Mouse (Mus musculus): ENCODE measurements around the gene Nmu. TPM values are rescaled to one million over a fixed set of nuclear protein-coding genes. Genes with fewer than 3 reads are reported as not detected.

The Nmu gene
- total RNA-seq (2014; fragmentation: Nextera tagmentation) (not detected in 2 replicates), total RNA-seq (2017) (not detected in 2 replicates), polyA plus RNA-seq (2012) (not detected in 2 replicates)

DNA sequence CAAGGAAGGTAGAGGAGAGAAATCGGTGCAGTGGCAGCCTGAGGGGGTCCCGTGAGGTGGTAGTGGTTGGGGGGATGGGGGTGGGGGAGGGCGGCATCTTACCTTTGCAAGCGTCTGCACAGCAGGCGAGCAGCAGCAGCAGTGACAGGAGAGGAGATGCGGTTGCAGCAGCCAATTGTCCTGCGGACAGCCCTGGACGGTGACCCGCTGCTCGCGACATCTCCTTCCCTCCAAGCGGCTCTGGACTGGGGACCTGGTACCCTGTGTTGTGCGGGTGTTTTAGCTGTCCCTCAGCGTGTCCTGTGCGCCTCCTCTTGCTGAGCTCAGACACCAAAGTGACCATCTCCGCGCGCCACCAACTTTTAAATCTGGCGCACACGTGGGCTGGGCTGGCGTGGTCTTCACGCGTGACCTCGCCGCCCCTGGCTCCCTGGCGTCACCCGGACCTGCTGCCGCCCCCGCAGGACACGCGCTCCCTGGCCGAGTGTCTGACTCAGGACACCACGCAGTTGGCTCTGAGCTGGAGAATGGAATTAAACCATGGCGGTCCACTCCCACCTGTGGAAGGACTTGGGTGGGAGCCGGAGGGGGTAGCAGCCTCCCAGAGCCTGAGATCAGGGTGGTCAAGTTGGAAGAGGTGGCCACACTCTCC, at the start of gene Nmu:
Gene Nmu (minus strand): TSS at position 336 of the 652 bp plus-strand sequence.
- ATAC-seq (ENCODE audit: extremely low read depth, insufficient number of reproducible peaks, low FRiP score, poor library complexity, severe bottlenecking) (no peak), DNase-seq (ENCODE audit: low spot score) (no peak)
- no peaks in the 10 kb centered on the region for H3K36me3 ChIP-seq (replicated peaks)
- H3K4me1 ChIP-seq (ENCODE audit: insufficient read depth, low read depth, low read length): no peaks in the 10 kb centered on the region
- TF ChIP-seq POLR2AphosphoS5 (IDR thresholded peaks at IDR 0.05; ENCODE audit: insufficient replicate concordance, low read depth, low read length) (no peak), CTCF (IDR thresholded peaks at IDR 0.05; ENCODE audit: low read depth, low read length) (no peak), GATA2 (IDR thresholded peaks at IDR 0.05; ENCODE audit: borderline replicate concordance, low read depth, low read length) (no peak)
- H3K9me3 ChIP-seq (replicated peaks): no peaks in the 10 kb centered on the region
- H3K4me3 ChIP-seq (ENCODE audit: low read depth, low read length): no peak within 1 kb of the TSS
- peaks cover 6% of the 10 kb centered on the region for H3K27me3 ChIP-seq (ENCODE audit: insufficient read depth, low read length)

DNA sequence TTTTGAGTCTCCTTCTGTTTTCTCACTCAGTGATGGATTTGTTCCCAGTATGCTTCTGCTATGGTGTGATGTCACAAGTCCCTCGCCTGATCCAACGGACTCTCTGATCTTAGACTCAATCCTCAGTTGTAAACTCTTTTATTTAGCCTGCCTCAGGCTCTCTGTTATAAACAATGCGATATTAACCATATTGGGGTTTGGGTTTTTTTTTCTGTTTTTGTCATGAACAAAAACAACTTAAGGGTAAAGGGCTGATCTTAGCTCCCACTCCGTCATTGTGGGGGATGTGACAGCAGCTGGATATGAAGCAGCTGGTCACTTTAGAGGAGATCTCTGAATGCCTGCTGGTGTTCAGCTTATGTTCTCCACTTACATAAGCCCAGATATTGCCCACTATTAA, 48.1 kb upstream of the Nmu start:
- Histone ChIP-seq H3K4me1 (ENCODE audit: insufficient read depth, low read depth, low read length) (no peaks in the 10 kb centered on the region), H3K27me3 (ENCODE audit: insufficient read depth, low read length) (peaks cover 6% of the 10 kb centered on the region; the same call in 1 of the 2 replicates), H3K36me3 (replicated peaks) (no peaks in the 10 kb centered on the region), H3K9me3 (replicated peaks) (no peaks in the 10 kb centered on the region), H3K4me3 (ENCODE audit: low read depth, low read length) (no peak overlapping the region)
- TF ChIP-seq GATA1 (IDR thresholded peaks at IDR 0.05; ENCODE audit: borderline replicate concordance, low read length) (no peak), GATA2 (IDR thresholded peaks at IDR 0.05; ENCODE audit: borderline replicate concordance, low read depth, low read length) (no peak), TAL1 (conservative IDR thresholded peaks at IDR 0.05; ENCODE audit: low read depth, low read length) (no peak), CTCF (IDR thresholded peaks at IDR 0.05; ENCODE audit: low read depth, low read length) (no peak), POLR2AphosphoS5 (IDR thresholded peaks at IDR 0.05; ENCODE audit: insufficient replicate concordance, low read depth, low read length) (no peak)
- DNase-seq (ENCODE audit: low spot score) (no peak), ATAC-seq (ENCODE audit: extremely low read depth, insufficient number of reproducible peaks, low FRiP score, poor library complexity, severe bottlenecking) (no peak)

DNA sequence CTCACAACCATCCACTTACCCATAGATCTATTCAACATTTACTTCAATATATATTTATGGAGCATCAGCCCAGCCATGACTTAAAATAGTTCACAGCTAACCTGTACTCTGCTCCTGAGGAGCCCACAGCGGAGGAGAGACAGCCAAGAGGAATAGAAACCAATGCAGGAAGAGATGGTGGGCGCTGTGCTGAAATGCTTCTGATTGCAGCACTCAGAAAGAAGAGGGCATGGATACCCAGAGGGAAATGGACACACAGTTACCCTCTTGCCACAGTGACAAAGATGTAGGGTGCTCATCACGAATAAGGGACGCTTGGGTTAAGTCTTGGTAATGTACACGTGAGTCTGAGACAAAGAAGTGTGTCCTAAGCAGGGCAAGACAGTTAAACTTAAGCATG, 30.8 kb upstream of the Nmu start:
- Histone ChIP-seq H3K4me1 (ENCODE audit: insufficient read depth, low read depth, low read length) (no peaks in the 10 kb centered on the region), H3K9me3 (replicated peaks) (no peaks in the 10 kb centered on the region), H3K4me3 (ENCODE audit: low read depth, low read length) (no peak overlapping the region), H3K27me3 (ENCODE audit: insufficient read depth, low read length) (0 out of 2 replicates have a peak, but pooled peaks cover 3% of the 10 kb centered on the region), H3K36me3 (replicated peaks) (no peaks in the 10 kb centered on the region)
- TF ChIP-seq GATA2 (IDR thresholded peaks at IDR 0.05; ENCODE audit: borderline replicate concordance, low read depth, low read length) (no peak), GATA1 (IDR thresholded peaks at IDR 0.05; ENCODE audit: borderline replicate concordance, low read length) (no peak), CTCF (IDR thresholded peaks at IDR 0.05; ENCODE audit: low read depth, low read length) (no peak), TAL1 (conservative IDR thresholded peaks at IDR 0.05; ENCODE audit: low read depth, low read length) (no peak), POLR2AphosphoS5 (IDR thresholded peaks at IDR 0.05; ENCODE audit: insufficient replicate concordance, low read depth, low read length) (no peak)
- DNase-seq (ENCODE audit: low spot score) (no peak), ATAC-seq (ENCODE audit: extremely low read depth, insufficient number of reproducible peaks, low FRiP score, poor library complexity, severe bottlenecking) (no peak)

DNA sequence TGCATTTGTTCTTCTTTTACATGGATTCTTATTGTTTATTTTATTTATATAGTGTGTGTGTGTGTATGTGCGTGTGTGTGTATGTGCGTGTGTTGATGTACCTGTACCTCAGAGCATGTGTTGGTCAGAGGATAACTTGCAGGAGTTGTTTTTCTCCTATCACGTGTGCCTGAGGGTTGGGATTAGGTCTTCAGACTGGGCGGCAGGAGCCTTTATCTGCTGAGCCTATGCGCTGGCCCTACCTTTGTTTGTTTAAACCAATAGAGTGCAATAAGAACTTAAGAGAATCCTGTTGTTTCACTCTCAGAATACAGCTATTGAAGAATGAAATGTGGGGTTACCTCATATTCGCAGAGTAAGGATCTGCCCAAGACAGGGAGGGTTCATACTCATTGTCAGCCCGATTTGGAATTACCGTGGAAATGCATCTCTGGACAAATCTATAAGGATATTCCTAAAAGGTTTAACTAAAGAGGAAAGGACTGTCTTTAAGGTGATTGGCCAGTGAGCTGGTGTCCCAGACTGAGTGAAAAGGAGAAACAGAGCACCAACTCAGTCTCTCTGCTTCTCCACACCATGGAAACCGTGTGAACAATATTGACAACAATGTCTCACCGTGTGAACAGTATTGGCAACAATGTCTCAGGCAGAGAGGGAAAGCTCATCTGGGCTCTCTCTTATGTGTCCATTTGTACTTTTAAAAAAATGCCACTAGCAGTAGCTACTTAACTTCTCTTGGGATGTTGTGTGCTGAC, 25.6 kb upstream of the Nmu start:
- Histone ChIP-seq H3K27me3 (ENCODE audit: insufficient read depth, low read length) (no peaks in the 10 kb centered on the region), H3K9me3 (replicated peaks) (no peaks in the 10 kb centered on the region), H3K4me1 (ENCODE audit: insufficient read depth, low read depth, low read length) (no peaks in the 10 kb centered on the region), H3K4me3 (ENCODE audit: low read depth, low read length) (no peak overlapping the region), H3K36me3 (replicated peaks) (no peaks in the 10 kb centered on the region)
- ATAC-seq (ENCODE audit: extremely low read depth, insufficient number of reproducible peaks, low FRiP score, poor library complexity, severe bottlenecking) (no peak), DNase-seq (ENCODE audit: low spot score) (no peak)
- TF ChIP-seq POLR2AphosphoS5 (IDR thresholded peaks at IDR 0.05; ENCODE audit: insufficient replicate concordance, low read depth, low read length) (no peak), TAL1 (conservative IDR thresholded peaks at IDR 0.05; ENCODE audit: low read depth, low read length) (no peak), CTCF (IDR thresholded peaks at IDR 0.05; ENCODE audit: low read depth, low read length) (no peak), GATA2 (IDR thresholded peaks at IDR 0.05; ENCODE audit: borderline replicate concordance, low read depth, low read length) (no peak)

DNA sequence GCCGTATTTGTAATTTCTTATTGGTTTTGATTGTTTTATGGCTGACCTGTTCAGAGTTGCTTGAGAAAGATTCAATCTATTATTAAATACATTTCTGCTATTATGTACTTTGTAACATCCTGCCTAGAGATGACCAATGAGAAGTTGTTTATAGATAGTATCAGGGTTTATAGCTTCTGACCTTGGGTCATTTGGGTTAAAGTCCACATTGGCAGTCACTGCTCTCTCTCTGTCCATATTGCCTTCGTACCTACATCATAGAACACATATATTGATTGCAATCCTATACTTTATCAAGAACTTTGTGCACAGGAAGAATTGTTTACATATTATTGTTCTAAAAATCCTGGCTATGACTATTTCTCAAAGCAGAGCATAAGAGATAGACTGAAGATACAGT, 24.9 kb upstream of the Nmu start:
- Histone ChIP-seq H3K9me3 (replicated peaks) (no peaks in the 10 kb centered on the region), H3K27me3 (ENCODE audit: insufficient read depth, low read length) (no peaks in the 10 kb centered on the region; the same call in 1 of the 2 replicates), H3K4me1 (ENCODE audit: insufficient read depth, low read depth, low read length) (no peaks in the 10 kb centered on the region), H3K36me3 (replicated peaks) (no peaks in the 10 kb centered on the region), H3K4me3 (ENCODE audit: low read depth, low read length) (no peak overlapping the region)
- DNase-seq (ENCODE audit: low spot score): no peak
- ATAC-seq (ENCODE audit: extremely low read depth, insufficient number of reproducible peaks, low FRiP score, poor library complexity, severe bottlenecking): no peak
- TF ChIP-seq GATA2 (IDR thresholded peaks at IDR 0.05; ENCODE audit: borderline replicate concordance, low read depth, low read length): no peak
- TF ChIP-seq CTCF (IDR thresholded peaks at IDR 0.05; ENCODE audit: low read depth, low read length): no peak
- TF ChIP-seq GATA1 (IDR thresholded peaks at IDR 0.05; ENCODE audit: borderline replicate concordance, low read length): no peak
- no peak for TF ChIP-seq POLR2AphosphoS5 (IDR thresholded peaks at IDR 0.05; ENCODE audit: insufficient replicate concordance, low read depth, low read length)
- TF ChIP-seq TAL1 (conservative IDR thresholded peaks at IDR 0.05; ENCODE audit: low read depth, low read length): no peak

- H3K36me3 ChIP-seq (replicated peaks): no peaks in the 10 kb centered on the region
- peaks cover 2% of the 10 kb centered on the region for H3K27me3 ChIP-seq (ENCODE audit: insufficient read depth, low read length)
- H3K9me3 ChIP-seq (replicated peaks): no peaks in the 10 kb centered on the region
- no peaks in the 10 kb centered on the region for H3K4me1 ChIP-seq (ENCODE audit: insufficient read depth, low read depth, low read length)
- H3K4me3 ChIP-seq (ENCODE audit: low read depth, low read length): no peak overlapping the region
- DNase-seq (ENCODE audit: low spot score): no peak
- TF ChIP-seq TAL1 (conservative IDR thresholded peaks at IDR 0.05; ENCODE audit: low read depth, low read length): no peak
- TF ChIP-seq GATA1 (IDR thresholded peaks at IDR 0.05; ENCODE audit: borderline replicate concordance, low read length): no peak
- no peak for TF ChIP-seq GATA2 (IDR thresholded peaks at IDR 0.05; ENCODE audit: borderline replicate concordance, low read depth, low read length)
- TF ChIP-seq POLR2AphosphoS5 (IDR thresholded peaks at IDR 0.05; ENCODE audit: insufficient replicate concordance, low read depth, low read length): no peak
- TF ChIP-seq CTCF (IDR thresholded peaks at IDR 0.05; ENCODE audit: low read depth, low read length): no peak
- ATAC-seq (ENCODE audit: extremely low read depth, insufficient number of reproducible peaks, low FRiP score, poor library complexity, severe bottlenecking): no peak
Observed at GRCm38 (mm10) chr5:76383673-76384072, 20.1 kb upstream of the Nmu start.

Measured in G1E (cell line).